Mouse (Mus musculus): Measurements from ENCODE around the gene Ncbp3. TPM values are rescaled to one million over a fixed set of nuclear protein-coding genes. Genes with fewer than 3 reads are reported as not detected.
A peak's percentile ranks its signal among the peaks of the same experiment; 100 is the strongest.

Ncbp3 gene
- polyA plus RNA-seq, 1 experiment from 2014 or later: 12.5 TPM

GRCm38 (mm10) chr11:73023827-73024226, 23.8 kb upstream of the Ncbp3 start:
- H3K36me3 ChIP-seq (ENCODE audit: control insufficient read depth, insufficient read depth, low read length): no peaks in the 10 kb centered on the region
- H3K27ac ChIP-seq (ENCODE audit: low read depth, low read length): no peak overlapping the region

DNA sequence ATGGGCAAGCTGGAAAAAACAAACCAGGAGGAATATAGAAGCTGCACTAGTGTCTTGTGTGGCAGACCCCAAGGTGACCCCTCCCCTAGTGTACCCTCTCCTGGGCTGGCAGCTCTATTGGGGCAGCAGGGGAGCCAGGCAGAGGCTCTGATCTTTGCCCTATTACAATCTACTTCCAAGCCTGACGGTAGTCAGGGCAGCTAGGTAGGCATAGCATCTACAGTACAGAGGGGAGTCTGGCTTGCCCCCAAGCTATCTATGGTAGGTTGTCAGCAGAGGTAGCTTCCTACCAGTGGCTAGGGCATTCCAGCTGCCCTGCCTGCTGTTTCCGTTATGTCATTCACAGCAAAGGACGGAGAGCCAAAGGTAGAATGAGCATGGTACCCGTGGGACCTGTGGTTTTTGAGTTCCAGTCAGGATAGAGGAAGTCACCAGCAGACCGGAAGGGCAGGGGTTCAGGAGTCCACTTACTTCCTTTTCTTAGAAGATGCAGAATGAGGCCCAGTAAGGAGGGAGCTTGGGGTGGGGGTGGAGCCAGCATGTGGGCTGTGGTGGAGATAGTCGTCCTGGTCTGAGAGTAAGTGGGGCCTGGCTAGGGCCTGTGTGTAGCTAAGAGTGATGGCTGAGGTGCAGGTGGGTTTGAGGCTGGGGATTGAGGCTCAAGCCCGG, 23.2 kb upstream of the Ncbp3 start:
- ATAC-seq (ENCODE audit: insufficient read depth, low FRiP score, low TSS enrichment): no peak
- DNase-seq (ENCODE audit: low spot score): no peak
- H3K27me3 ChIP-seq (ENCODE audit: control insufficient read depth, insufficient read depth, low read length): peaks cover 16% of the 10 kb centered on the region
- no peaks in the 10 kb centered on the region for H3K9me3 ChIP-seq (ENCODE audit: control insufficient read depth, low read length)
- H3K4me2 ChIP-seq (ENCODE audit: low read depth): no peak overlapping the region
- H3K4me1 ChIP-seq (ENCODE audit: control insufficient read depth, insufficient read depth, low read length): peaks cover 3% of the 10 kb centered on the region; the same call in 1 of the 2 replicates
- H3K4me3 ChIP-seq (ENCODE audit: low read depth, low read length): no peak overlapping the region
- WGBS: 66% methylated on average over 7 of the region's 7 CpGs
- H3K36me3 ChIP-seq (ENCODE audit: control insufficient read depth, insufficient read depth, low read length): no peaks in the 10 kb centered on the region
- H3K27ac ChIP-seq (ENCODE audit: low read depth, low read length): no peak overlapping the region
- H3K9ac ChIP-seq (ENCODE audit: low read length): no peak overlapping the region

More at GRCm38 (mm10) chr11:73023827-73024226, 23.8 kb upstream of the Ncbp3 start:
- no peak overlapping the region for H3K9ac ChIP-seq (ENCODE audit: low read length)
- H3K9me3 ChIP-seq (ENCODE audit: control insufficient read depth, low read length): no peaks in the 10 kb centered on the region
- no peak for DNase-seq (ENCODE audit: low spot score)
- H3K4me2 ChIP-seq (ENCODE audit: low read depth): no peak overlapping the region
- peaks cover 3% of the 10 kb centered on the region; the same call in 1 of the 2 replicates for H3K4me1 ChIP-seq (ENCODE audit: control insufficient read depth, insufficient read depth, low read length)
- no peak for ATAC-seq (ENCODE audit: insufficient read depth, low FRiP score, low TSS enrichment)
- peaks cover 18% of the 10 kb centered on the region for H3K27me3 ChIP-seq (ENCODE audit: control insufficient read depth, insufficient read depth, low read length)
- WGBS: 64% methylated on average over 4 of the region's 4 CpGs
- no peak overlapping the region for H3K4me3 ChIP-seq (ENCODE audit: low read depth, low read length)

GRCm38 (mm10) chr11:73026961-73027360, 20.6 kb upstream of the Ncbp3 start:
- 47% methylated on average over 8 of the region's 8 CpGs for WGBS
- no peak for ATAC-seq (ENCODE audit: insufficient read depth, low FRiP score, low TSS enrichment)
- Histone ChIP-seq H3K27ac (ENCODE audit: low read depth, low read length) (no peak overlapping the region), H3K36me3 (ENCODE audit: control insufficient read depth, insufficient read depth, low read length) (no peaks in the 10 kb centered on the region), H3K9me3 (ENCODE audit: control insufficient read depth, low read length) (no peaks in the 10 kb centered on the region), H3K4me3 (ENCODE audit: low read depth, low read length) (no peak overlapping the region), H3K27me3 (ENCODE audit: control insufficient read depth, insufficient read depth, low read length) (no peaks in the 10 kb centered on the region), H3K9ac (ENCODE audit: low read length) (no peak overlapping the region), H3K4me1 (ENCODE audit: control insufficient read depth, insufficient read depth, low read length) (peaks cover 4% of the 10 kb centered on the region; the same call in 1 of the 2 replicates), H3K4me2 (ENCODE audit: low read depth) (no peak overlapping the region)
- no peak for DNase-seq (ENCODE audit: low spot score)

- H3K27me3 ChIP-seq (ENCODE audit: control insufficient read depth, insufficient read depth, low read length): no peaks in the 10 kb centered on the region
- peak; percentile 88 for DNase-seq (ENCODE audit: low spot score)
- peaks cover 4% of the 10 kb centered on the region; the same call in 1 of the 2 replicates for H3K4me1 ChIP-seq (ENCODE audit: control insufficient read depth, insufficient read depth, low read length)
- H3K4me3 ChIP-seq (ENCODE audit: low read depth, low read length): no peak overlapping the region
- no peaks in the 10 kb centered on the region for H3K36me3 ChIP-seq (ENCODE audit: control insufficient read depth, insufficient read depth, low read length)
- H3K4me2 ChIP-seq (ENCODE audit: low read depth): peak overlapping the region; percentile 54
- H3K27ac ChIP-seq (ENCODE audit: low read depth, low read length): 0 out of 2 replicates have a peak overlapping the region, but pooled peaks have one; percentile 44
- 26% methylated on average over 20 of the region's 20 CpGs for WGBS
- ATAC-seq (ENCODE audit: insufficient read depth, low FRiP score, low TSS enrichment): peak; percentile 87
- H3K9ac ChIP-seq (ENCODE audit: low read length): peak overlapping the region; percentile 8
- no peaks in the 10 kb centered on the region for H3K9me3 ChIP-seq (ENCODE audit: control insufficient read depth, low read length)
These were observed 16.6 kb upstream of the Ncbp3 start for GRCm38 (mm10) chr11:73030821-73031498.

DNA sequence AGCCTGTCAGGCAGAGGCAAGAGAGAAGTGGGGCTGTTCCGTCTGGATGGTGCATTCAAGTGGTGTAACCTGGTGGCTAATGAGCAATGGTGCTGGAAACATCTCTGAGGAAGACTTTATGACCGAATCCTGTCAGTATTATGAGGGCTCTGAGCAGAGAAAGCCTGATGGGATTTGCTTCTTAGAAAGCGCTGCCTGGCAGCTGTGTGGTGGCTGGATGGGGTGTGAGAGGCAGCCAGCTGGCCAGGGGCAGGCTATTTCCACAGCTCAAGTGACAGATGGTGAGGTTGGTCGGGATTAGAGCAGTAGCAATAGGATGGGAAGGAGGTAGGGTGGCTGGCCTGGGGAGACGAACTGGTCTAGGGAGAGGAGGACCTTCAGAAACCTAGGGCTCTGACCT, 16.0 kb upstream of the Ncbp3 start:
- Histone ChIP-seq H3K4me3 (ENCODE audit: low read depth, low read length) (no peak overlapping the region), H3K4me2 (ENCODE audit: low read depth) (no peak overlapping the region), H3K4me1 (ENCODE audit: control insufficient read depth, insufficient read depth, low read length) (peaks cover 4% of the 10 kb centered on the region; the same call in 1 of the 2 replicates), H3K9me3 (ENCODE audit: control insufficient read depth, low read length) (no peaks in the 10 kb centered on the region), H3K27me3 (ENCODE audit: control insufficient read depth, insufficient read depth, low read length) (no peaks in the 10 kb centered on the region), H3K36me3 (ENCODE audit: control insufficient read depth, insufficient read depth, low read length) (no peaks in the 10 kb centered on the region), H3K9ac (ENCODE audit: low read length) (no peak overlapping the region; the same call in 1 of the 2 replicates), H3K27ac (ENCODE audit: low read depth, low read length) (0 out of 2 replicates have a peak overlapping the region, but pooled peaks have one; percentile 44)
- 43% methylated on average over 5 of the region's 5 CpGs for WGBS
- peak; percentile 9; the same call in 1 of the 2 replicates for ATAC-seq (ENCODE audit: insufficient read depth, low FRiP score, low TSS enrichment)
- no peak for DNase-seq (ENCODE audit: low spot score)

GRCm38 (mm10) chr11:73036077-73036476, 11.5 kb upstream of the Ncbp3 start:
- no peaks in the 10 kb centered on the region for H3K9me3 ChIP-seq (ENCODE audit: control insufficient read depth, low read length)
- no peak overlapping the region for H3K27ac ChIP-seq (ENCODE audit: low read depth, low read length)
- H3K27me3 ChIP-seq (ENCODE audit: control insufficient read depth, insufficient read depth, low read length): no peaks in the 10 kb centered on the region
- H3K4me3 ChIP-seq (ENCODE audit: low read depth, low read length): no peak overlapping the region
- 83% methylated on average over 7 of the region's 7 CpGs for WGBS
- no peaks in the 10 kb centered on the region for H3K36me3 ChIP-seq (ENCODE audit: control insufficient read depth, insufficient read depth, low read length)
- ATAC-seq (ENCODE audit: insufficient read depth, low FRiP score, low TSS enrichment) (no peak), DNase-seq (ENCODE audit: low spot score) (no peak)
- no peak overlapping the region for H3K4me2 ChIP-seq (ENCODE audit: low read depth)
- no peak overlapping the region for H3K9ac ChIP-seq (ENCODE audit: low read length)
- H3K4me1 ChIP-seq (ENCODE audit: control insufficient read depth, insufficient read depth, low read length): peaks cover 3% of the 10 kb centered on the region; the same call in 1 of the 2 replicates

GRCm38 (mm10) chr11:73036889-73037288, 10.7 kb upstream of the Ncbp3 start:
- Histone ChIP-seq H3K9ac (ENCODE audit: low read length) (no peak overlapping the region), H3K36me3 (ENCODE audit: control insufficient read depth, insufficient read depth, low read length) (no peaks in the 10 kb centered on the region), H3K4me3 (ENCODE audit: low read depth, low read length) (no peak overlapping the region), H3K27ac (ENCODE audit: low read depth, low read length) (no peak overlapping the region), H3K9me3 (ENCODE audit: control insufficient read depth, low read length) (no peaks in the 10 kb centered on the region), H3K4me2 (ENCODE audit: low read depth) (no peak overlapping the region), H3K27me3 (ENCODE audit: control insufficient read depth, insufficient read depth, low read length) (no peaks in the 10 kb centered on the region), H3K4me1 (ENCODE audit: control insufficient read depth, insufficient read depth, low read length) (no peaks in the 10 kb centered on the region)
- WGBS: 31% methylated on average over 6 of the region's 6 CpGs
- DNase-seq (ENCODE audit: low spot score) (no peak), ATAC-seq (ENCODE audit: insufficient read depth, low FRiP score, low TSS enrichment) (no peak)

DNA sequence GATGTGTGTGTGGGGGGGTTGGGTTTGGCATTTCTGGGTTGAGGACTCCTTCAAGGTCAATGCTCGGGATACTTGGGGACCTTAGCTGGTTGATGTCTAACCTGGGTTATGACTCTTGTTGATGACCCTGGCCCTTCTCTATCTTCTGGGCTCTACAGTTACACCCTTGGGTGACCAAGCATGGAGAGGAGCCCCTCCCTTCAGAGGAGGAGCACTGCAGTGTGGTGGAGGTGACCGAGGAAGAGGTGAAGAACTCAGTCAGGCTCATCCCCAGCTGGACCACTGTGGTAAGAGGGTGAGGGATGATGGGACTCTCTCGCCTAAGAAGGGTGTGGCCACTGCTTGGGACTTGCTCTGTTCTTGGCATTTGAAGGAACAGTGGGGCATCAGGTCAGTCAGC, 9.9 kb upstream of the Ncbp3 start:
- Histone ChIP-seq H3K9me3 (ENCODE audit: control insufficient read depth, low read length) (no peaks in the 10 kb centered on the region), H3K4me3 (ENCODE audit: low read depth, low read length) (no peak overlapping the region), H3K4me1 (ENCODE audit: control insufficient read depth, insufficient read depth, low read length) (no peaks in the 10 kb centered on the region), H3K4me2 (ENCODE audit: low read depth) (no peak overlapping the region), H3K9ac (ENCODE audit: low read length) (no peak overlapping the region), H3K27me3 (ENCODE audit: control insufficient read depth, insufficient read depth, low read length) (no peaks in the 10 kb centered on the region), H3K27ac (ENCODE audit: low read depth, low read length) (no peak overlapping the region), H3K36me3 (ENCODE audit: control insufficient read depth, insufficient read depth, low read length) (no peaks in the 10 kb centered on the region)
- no peak for DNase-seq (ENCODE audit: low spot score)
- ATAC-seq (ENCODE audit: insufficient read depth, low FRiP score, low TSS enrichment): no peak
- WGBS: 84% methylated on average over 3 of the region's 3 CpGs

Data from neural tube, embryonic 11.5 days (tissue).